Mouse (Mus musculus) E14TG2a.4 (cell line): Measurements from ENCODE around the gene Shank2.

ENCODE experiments used
- CTCF ChIP-seq: conservative IDR thresholded peaks from 2 replicates; pipeline ENCODE4 v1.5.1; 2014; ENCODE audit warnings: low read length
- NANOG ChIP-seq: IDR thresholded peaks from 2 replicates; pipeline ENCODE4 v1.6.1; 2014; ENCODE audit warnings: borderline replicate concordance, low read length, mixed read lengths
- POU5F1 ChIP-seq: IDR thresholded peaks from 2 replicates; pipeline ENCODE4 v1.6.1; 2014; ENCODE audit warnings: low read length, borderline replicate concordance

DNA sequence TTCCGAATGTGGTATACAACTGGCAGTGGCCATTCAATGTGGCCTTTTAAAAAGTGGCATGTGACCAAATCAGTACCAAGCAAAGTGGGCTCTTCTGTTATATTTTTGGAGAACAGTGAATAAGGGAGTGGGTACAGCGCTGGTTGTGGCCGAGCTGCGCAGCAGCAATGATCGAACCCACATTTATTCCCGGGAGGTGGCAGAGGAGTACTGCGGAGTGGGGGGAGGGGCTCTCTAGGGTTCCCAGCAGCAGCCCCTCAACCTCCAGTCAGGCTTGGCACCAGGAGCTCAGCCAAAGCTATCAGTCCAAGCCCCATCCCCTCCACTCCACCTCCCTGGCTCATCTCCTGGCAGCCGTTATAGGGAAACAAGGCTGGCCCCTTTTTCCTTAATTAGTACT is 37.0 kb downstream of the Shank2 start:
- no peak for TF ChIP-seq CTCF
- no peak for TF ChIP-seq NANOG
- no peak for TF ChIP-seq POU5F1
